Mouse (Mus musculus): ENCODE measurements around the gene Olfr273.

DNA sequence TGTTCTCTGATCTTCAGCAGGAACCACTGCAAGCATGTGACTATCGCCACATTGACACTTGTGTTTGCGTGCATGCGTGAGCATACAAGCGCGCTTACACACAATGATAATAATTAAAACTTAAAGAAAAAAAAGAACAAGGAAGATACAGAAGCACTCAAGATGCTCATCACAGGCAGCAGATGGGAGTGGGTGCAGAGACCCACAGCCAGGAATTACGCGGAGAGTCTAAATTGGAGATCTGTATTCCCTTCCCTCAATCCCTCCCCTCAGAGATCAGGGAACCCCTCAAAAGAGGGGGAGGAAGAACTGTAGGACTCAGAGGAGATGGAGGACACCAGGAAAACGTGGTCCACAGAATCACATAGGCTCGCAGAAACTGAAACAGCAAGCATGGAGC is 5.1 kb upstream of the Olfr273 start:
- TF ChIP-seq CTCF (conservative IDR thresholded peaks at IDR 0.05; ENCODE audit: insufficient read depth, insufficient read length, low read depth, low read length) (no peak), POLR2A (IDR thresholded peaks at IDR 0.05; ENCODE audit: low read depth, low read length) (no peak)

Data from kidney, adult 2 months (tissue).